Comparison of ENCODE assay signal across 16 mouse cellular contexts in the genomic region with DNA sequence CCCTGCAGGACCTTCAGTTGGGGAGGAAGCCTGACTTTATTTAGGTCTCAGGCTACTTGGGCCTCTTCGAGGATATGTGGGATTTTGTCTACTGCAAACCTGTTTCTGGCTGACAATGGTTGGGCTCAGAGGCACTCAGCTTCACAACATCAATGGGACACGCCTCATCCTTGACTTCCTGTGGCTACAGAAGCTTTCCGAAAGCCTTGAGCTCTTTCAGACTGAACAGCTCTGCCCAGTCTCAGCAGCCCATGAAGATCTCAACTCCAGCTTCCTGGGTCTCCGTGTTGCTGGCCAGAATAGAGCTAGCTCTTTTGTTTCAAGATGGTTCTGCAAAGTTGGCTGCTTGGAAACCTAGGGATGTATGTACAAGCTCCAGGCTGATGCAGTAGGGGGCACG. TPM values are rescaled to one million over a fixed set of nuclear protein-coding genes. Genes with fewer than 3 reads are reported as not detected.
"Had no signal": no experiment of that assay in that cellular context is flagged by ENCODE, and none has a peak within 500 bp of the region (broad histone marks: within the 10 kb centered on the region; RNA-seq: fewer than 3 reads in every experiment).

No protein-coding gene starts in this region.

- ATAC-seq: liver, embryonic 12.5 days had no signal

- H3K27ac ChIP-seq: limb, embryonic 15.5 days; liver, embryonic 12.5 days; lung, embryonic 15.5 days; macrophage; midbrain, embryonic 12.5 days; neural tube, embryonic 15.5 days had no signal

- H3K4me2 ChIP-seq: limb, embryonic 15.5 days; liver, embryonic 12.5 days; lung, embryonic 15.5 days; midbrain, embryonic 12.5 days; neural tube, embryonic 15.5 days had no signal

- DNase-seq: kidney, adult 18-20 months; kidney, postnatal 10 days; kidney, postnatal 4 days; lung, postnatal 14 days; right cerebral cortex, adult 18-20 months; right cerebral cortex, postnatal 25 days had no signal

- H3K27me3 ChIP-seq: limb, embryonic 15.5 days; lung, embryonic 15.5 days; midbrain, embryonic 12.5 days; neural tube, embryonic 15.5 days had no signal

- H3K36me3 ChIP-seq: limb, embryonic 15.5 days; lung, embryonic 15.5 days; midbrain, embryonic 12.5 days; neural tube, embryonic 15.5 days had no signal

- H3K4me3 ChIP-seq: limb, embryonic 15.5 days; liver, embryonic 12.5 days; lung, embryonic 15.5 days; midbrain, embryonic 12.5 days; neural tube, embryonic 15.5 days had no signal

- H3K9ac ChIP-seq: limb, embryonic 15.5 days; liver, embryonic 12.5 days; lung, embryonic 15.5 days; midbrain, embryonic 12.5 days; neural tube, embryonic 15.5 days had no signal

- H3K9me3 ChIP-seq: limb, embryonic 15.5 days; liver, embryonic 12.5 days; lung, embryonic 15.5 days; midbrain, embryonic 12.5 days; neural tube, embryonic 15.5 days had no signal

- H3K4me1 ChIP-seq: limb, embryonic 15.5 days; liver, embryonic 12.5 days; lung, embryonic 15.5 days; midbrain, embryonic 12.5 days; neural tube, embryonic 15.5 days had no signal

RNA-seq across cellular contexts. Expression of a gene that starts 34.9 kb away (rescaled TPM):
- polyA plus RNA-seq: liver, embryonic 16.5 days; macrophage; neural tube, embryonic 11.5 days had no signal

RNA-seq across cellular contexts. Expression of a gene that starts 36.5 kb away (rescaled TPM):
- polyA plus RNA-seq: limb, embryonic 11.5 days; liver, embryonic 12.5 days; liver, embryonic 16.5 days; midbrain, embryonic 12.5 days; midbrain, postnatal 0 days; neural tube, embryonic 11.5 days; neural tube, embryonic 15.5 days had no signal
